Mouse (Mus musculus) midbrain, embryonic 10.5 days (tissue): Measurements from ENCODE around the gene Tenm4. TPM values are rescaled to one million over a fixed set of nuclear protein-coding genes. Genes with fewer than 3 reads are reported as not detected.
A peak's percentile ranks its signal among the peaks of the same experiment; 100 is the strongest.

Experiments used
- DNase-seq: peaks from one replicate; pipeline ENCODE4 v3.0.0-alpha.2; 2017; ENCODE audit warnings: low spot score
- H3K27ac ChIP-seq: fragments of 300-500 bp; sonication (generic); replicated peaks from 2 replicates; pipeline ENCODE4 v1.5.1; 2016; ENCODE audit warnings: mild to moderate bottlenecking
- H3K27me3 ChIP-seq: fragments of 300-500 bp; sonication (generic); 2 replicates; pipeline ENCODE4 v1.6.1; 2016; ENCODE audit warnings: low read depth, mild to moderate bottlenecking; ENCODE audit not compliant: poor library complexity, severe bottlenecking
- H3K36me3 ChIP-seq: fragments of 300-500 bp; sonication (generic); 2 replicates; pipeline ENCODE4 v1.6.1; 2016; ENCODE audit warnings: mild to moderate bottlenecking, moderate library complexity
- H3K4me1 ChIP-seq: fragments of 300-500 bp; sonication (generic); 2 replicates; pipeline ENCODE4 v1.6.1; 2016
- H3K4me3 ChIP-seq: fragments of 300-500 bp; sonication (generic); 2 replicates; pipeline ENCODE4 v1.5.1; 2016; ENCODE audit warnings: mild to moderate bottlenecking, moderate library complexity
- H3K9me3 ChIP-seq: fragments of 300-500 bp; sonication (generic); replicated peaks from 2 replicates; pipeline ENCODE4 v1.6.1; 2016; ENCODE audit warnings: mild to moderate bottlenecking
- WGBS: fragments of 180-500 bp; shearing (Covaris S2); methylation state at CpG from one replicate; pipeline ENCODE4 v1.1.7; 2016; 5-methylcytosine and 5-hydroxymethylcytosine counted together
- polyA plus RNA-seq: library from polyadenylated mRNA; unstranded; fragments of >200 nt; fragmentation: Nextera tagmentation; extraction: Ambion mirVana; gene quantifications from 2 replicates; pipeline ENCODE4 v1.2.1, GENCODE M21; 2016

Gene Tenm4
- polyA plus RNA-seq, 1 experiment from 2014 or later = 27.4 TPM

GRCm38 (mm10) chr7:96447806-96448397, 276.9 kb downstream of the Tenm4 start:
- Histone ChIP-seq H3K4me3 (no peak overlapping the region), H3K27me3 (no peaks in the 10 kb centered on the region), H3K9me3 (no peaks in the 10 kb centered on the region), H3K27ac (peak overlapping the region; percentile 46; the same call in 1 of the 2 replicates), H3K36me3 (no peaks in the 10 kb centered on the region), H3K4me1 (peaks cover 8% of the 10 kb centered on the region)
- no peak for DNase-seq
- WGBS = 77% methylated on average over 12 of the region's 12 CpGs

- H3K27ac ChIP-seq = no peak overlapping the region
- no peaks in the 10 kb centered on the region for H3K36me3 ChIP-seq
- H3K27me3 ChIP-seq = no peaks in the 10 kb centered on the region
- H3K4me3 ChIP-seq = no peak overlapping the region
- peaks cover 16% of the 10 kb centered on the region for H3K4me1 ChIP-seq
- no peaks in the 10 kb centered on the region for H3K9me3 ChIP-seq
- WGBS = 70% methylated on average over 2 of the region's 2 CpGs
- no peak for DNase-seq
Observed at GRCm38 (mm10) chr7:96455957-96456356, 284.9 kb downstream of the Tenm4 start.

- no peak for DNase-seq
- no peaks in the 10 kb centered on the region for H3K9me3 ChIP-seq
- peaks cover 16% of the 10 kb centered on the region for H3K4me1 ChIP-seq
- WGBS = 67% methylated on average over 2 of the region's 2 CpGs
- H3K27me3 ChIP-seq = no peaks in the 10 kb centered on the region
- no peak overlapping the region for H3K27ac ChIP-seq
- no peak overlapping the region for H3K4me3 ChIP-seq
- no peaks in the 10 kb centered on the region for H3K36me3 ChIP-seq
Observed at GRCm38 (mm10) chr7:96456618-96457017, 285.6 kb downstream of the Tenm4 start.

GRCm38 (mm10) chr7:96457891-96458290, 286.8 kb downstream of the Tenm4 start:
- no peaks in the 10 kb centered on the region for H3K36me3 ChIP-seq
- no peaks in the 10 kb centered on the region for H3K9me3 ChIP-seq
- H3K4me3 ChIP-seq = no peak overlapping the region
- no peaks in the 10 kb centered on the region for H3K27me3 ChIP-seq
- 84% methylated on average over 2 of the region's 2 CpGs for WGBS
- no peak overlapping the region for H3K27ac ChIP-seq
- no peak for DNase-seq
- peaks cover 16% of the 10 kb centered on the region for H3K4me1 ChIP-seq

DNA sequence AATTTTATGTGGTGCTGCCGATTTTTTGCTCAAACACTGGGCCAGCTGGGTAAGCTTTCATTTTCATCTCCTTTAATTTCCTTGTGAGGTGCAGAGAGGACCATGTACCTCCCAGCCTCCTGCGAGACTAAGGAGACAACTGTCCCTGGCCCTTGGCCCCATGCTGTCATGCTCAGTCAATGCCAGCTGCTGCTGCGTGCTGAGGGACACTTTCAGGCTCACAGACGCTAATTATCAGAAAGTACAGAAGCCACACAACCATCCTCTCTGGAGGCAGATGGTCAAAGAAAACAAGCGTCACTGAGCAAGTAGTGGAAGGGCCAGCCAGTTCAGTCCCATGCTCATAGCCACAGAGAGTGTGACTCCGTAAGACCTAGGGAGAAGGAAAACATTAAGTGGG, 287.9 kb downstream of the Tenm4 start:
- 80% methylated on average over 6 of the region's 6 CpGs for WGBS
- Histone ChIP-seq H3K4me3 (no peak overlapping the region), H3K4me1 (peaks cover 16% of the 10 kb centered on the region), H3K27ac (no peak overlapping the region), H3K27me3 (no peaks in the 10 kb centered on the region), H3K36me3 (no peaks in the 10 kb centered on the region), H3K9me3 (no peaks in the 10 kb centered on the region)
- DNase-seq = no peak

- DNase-seq = no peak
- Histone ChIP-seq H3K4me1 (no peaks in the 10 kb centered on the region), H3K36me3 (no peaks in the 10 kb centered on the region), H3K27me3 (no peaks in the 10 kb centered on the region), H3K4me3 (no peak overlapping the region), H3K9me3 (no peaks in the 10 kb centered on the region), H3K27ac (no peak overlapping the region)
- WGBS = 95% methylated on average over 3 of the region's 3 CpGs
Observed at GRCm38 (mm10) chr7:96466761-96467160, 295.7 kb downstream of the Tenm4 start.

- H3K4me3 ChIP-seq = no peak overlapping the region
- no peaks in the 10 kb centered on the region for H3K27me3 ChIP-seq
- no peak overlapping the region for H3K27ac ChIP-seq
- H3K9me3 ChIP-seq = no peaks in the 10 kb centered on the region
- no peaks in the 10 kb centered on the region for H3K4me1 ChIP-seq
- WGBS = 90% methylated on average over 6 of the region's 6 CpGs
- DNase-seq = no peak
- H3K36me3 ChIP-seq = no peaks in the 10 kb centered on the region
Observed at GRCm38 (mm10) chr7:96470821-96471220, 299.8 kb downstream of the Tenm4 start.

DNA sequence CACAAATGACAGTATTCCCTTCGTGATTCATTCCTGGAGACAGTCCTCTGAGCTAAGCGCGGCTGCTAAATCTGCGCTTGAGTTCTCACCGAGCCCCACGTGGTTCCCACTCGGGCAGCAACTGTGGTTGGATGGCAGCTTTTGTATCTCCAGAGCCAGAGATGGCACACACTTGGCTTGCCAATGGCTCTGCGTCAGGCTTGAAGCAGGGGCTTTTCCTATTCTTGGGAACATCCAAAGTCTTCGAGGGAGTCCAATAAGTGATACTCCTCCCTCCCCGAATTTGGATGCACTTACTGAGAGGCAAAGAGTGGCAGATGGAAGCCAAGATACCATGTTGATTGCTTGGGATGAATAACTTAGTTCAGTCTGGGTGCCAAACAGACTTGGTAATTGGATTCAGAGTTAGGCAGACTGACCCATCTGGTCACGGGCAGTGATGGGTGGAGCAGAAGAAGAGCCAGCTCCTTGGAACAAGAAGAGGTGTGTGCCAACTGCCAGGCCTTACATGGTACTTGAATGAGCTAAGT, 303.6 kb downstream of the Tenm4 start:
- WGBS = 91% methylated on average over 11 of the region's 11 CpGs
- DNase-seq = no peak

GRCm38 (mm10) chr7:96476987-96477613, 306.1 kb downstream of the Tenm4 start:
- H3K4me1 ChIP-seq = no peaks in the 10 kb centered on the region
- H3K27ac ChIP-seq = no peak overlapping the region
- H3K27me3 ChIP-seq = no peaks in the 10 kb centered on the region
- no peak for DNase-seq
- H3K4me3 ChIP-seq = no peak overlapping the region
- no peaks in the 10 kb centered on the region for H3K36me3 ChIP-seq
- WGBS = 87% methylated on average over 6 of the region's 6 CpGs
- H3K9me3 ChIP-seq = no peaks in the 10 kb centered on the region

More for the DNA sequence above, 303.6 kb downstream of the Tenm4 start:
- no peak overlapping the region for H3K4me3 ChIP-seq
- no peak overlapping the region for H3K27ac ChIP-seq
- no peaks in the 10 kb centered on the region for H3K9me3 ChIP-seq
- no peaks in the 10 kb centered on the region for H3K36me3 ChIP-seq
- no peaks in the 10 kb centered on the region for H3K4me1 ChIP-seq
- no peaks in the 10 kb centered on the region for H3K27me3 ChIP-seq

DNA sequence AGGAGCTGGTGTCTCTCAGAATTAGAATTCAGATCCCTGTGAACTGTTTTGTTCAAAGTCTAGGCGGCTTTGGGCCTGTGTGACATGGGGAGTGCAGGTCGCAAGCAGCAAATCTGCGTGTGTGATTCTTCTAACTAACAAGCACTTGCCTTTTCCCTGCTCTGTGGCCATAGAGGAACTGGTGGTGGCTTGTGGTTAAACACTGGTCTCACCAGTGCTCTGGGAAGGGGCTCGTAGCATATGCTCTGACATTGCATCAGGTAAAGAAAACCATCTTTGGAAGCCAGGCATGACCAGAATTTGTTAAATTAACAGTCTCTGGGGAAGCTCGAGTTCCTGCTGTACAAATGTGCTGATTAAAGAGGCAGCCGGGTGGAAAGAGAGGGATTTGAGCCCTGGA, 308.1 kb downstream of the Tenm4 start:
- Histone ChIP-seq H3K4me1 (peaks cover 4% of the 10 kb centered on the region; the same call in 1 of the 2 replicates), H3K27me3 (no peaks in the 10 kb centered on the region), H3K36me3 (no peaks in the 10 kb centered on the region), H3K27ac (no peak overlapping the region), H3K9me3 (no peaks in the 10 kb centered on the region), H3K4me3 (no peak overlapping the region)
- WGBS = 83% methylated on average over 6 of the region's 6 CpGs
- DNase-seq = no peak

GRCm38 (mm10) chr7:96480351-96480983, 309.4 kb downstream of the Tenm4 start:
- Histone ChIP-seq H3K4me1 (peaks cover 4% of the 10 kb centered on the region; the same call in 1 of the 2 replicates), H3K36me3 (no peaks in the 10 kb centered on the region), H3K4me3 (no peak overlapping the region), H3K27me3 (no peaks in the 10 kb centered on the region), H3K27ac (no peak overlapping the region), H3K9me3 (no peaks in the 10 kb centered on the region)
- no peak for DNase-seq
- 88% methylated on average over 9 of the region's 9 CpGs for WGBS

GRCm38 (mm10) chr7:96482953-96483352, 311.9 kb downstream of the Tenm4 start:
- Histone ChIP-seq H3K36me3 (no peaks in the 10 kb centered on the region), H3K9me3 (no peaks in the 10 kb centered on the region), H3K27ac (peak overlapping the region; percentile 28; the same call in 1 of the 2 replicates), H3K27me3 (no peaks in the 10 kb centered on the region), H3K4me3 (no peak overlapping the region), H3K4me1 (peaks cover 4% of the 10 kb centered on the region; the same call in 1 of the 2 replicates)
- 68% methylated on average over 8 of the region's 8 CpGs for WGBS
- DNase-seq = no peak
